Mouse (Mus musculus) urinary bladder, postnatal 0 days (tissue): ENCODE results near the gene Itgav. TPM values are rescaled to one million over a fixed set of nuclear protein-coding genes. Genes with fewer than 3 reads are reported as not detected.

Source experiments
- polyA plus RNA-seq: library from polyadenylated mRNA; unstranded; fragments of >200 nt; fragmentation: Nextera tagmentation; extraction: Ambion mirVana; gene quantifications from 2 replicates; pipeline ENCODE4 v1.2.1, GENCODE M21; 2015

The Itgav gene
- 85.5 and 107 TPM in 2 replicates for polyA plus RNA-seq

DNA sequence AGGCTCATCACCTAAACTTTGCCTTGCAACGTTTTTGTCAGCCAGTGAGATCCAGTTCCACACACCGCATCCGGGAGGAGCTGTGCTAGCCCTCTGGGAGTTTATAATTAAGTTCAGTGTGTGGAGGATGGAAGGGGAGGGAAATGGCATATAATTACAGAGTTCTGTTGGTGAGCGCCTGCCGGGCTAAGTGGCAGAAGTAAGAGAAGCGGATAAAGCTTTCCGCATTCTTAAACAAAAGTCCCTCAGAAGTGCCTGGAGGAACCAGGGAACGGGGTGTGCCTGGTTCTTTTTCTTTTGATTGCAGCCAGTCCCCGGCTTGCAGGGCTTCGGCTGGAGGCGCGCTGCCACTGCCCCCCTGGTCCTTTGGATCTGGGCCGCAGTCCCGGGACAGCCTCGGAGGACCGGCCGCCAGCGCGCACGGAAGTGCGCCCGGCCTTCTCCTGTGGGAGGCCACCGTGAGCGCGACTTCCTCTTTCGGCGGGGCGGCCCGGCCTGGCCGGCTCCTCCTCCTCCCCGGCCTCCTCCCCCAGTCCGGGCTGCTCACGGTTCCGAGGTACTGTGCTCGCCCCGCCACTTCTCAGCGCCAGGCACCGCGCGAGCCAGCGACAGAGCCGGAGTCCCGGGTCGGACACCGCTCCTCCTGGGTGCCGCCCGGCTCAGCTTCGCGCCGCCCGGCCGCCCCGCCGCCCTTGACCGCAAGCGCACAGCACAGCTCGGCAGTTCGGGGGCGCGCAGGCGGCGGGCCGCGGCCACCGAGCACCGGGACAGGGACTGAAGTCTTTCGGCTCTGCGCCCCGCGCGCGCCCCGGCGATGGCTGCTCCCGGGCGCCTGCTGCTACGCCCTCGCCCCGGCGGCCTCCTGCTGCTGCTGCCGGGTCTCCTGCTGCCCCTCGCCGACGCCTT is at the start of gene Itgav:
Gene Itgav, plus strand, starts transcription at position 477 of the 906 bp plus-strand sequence.

DNA sequence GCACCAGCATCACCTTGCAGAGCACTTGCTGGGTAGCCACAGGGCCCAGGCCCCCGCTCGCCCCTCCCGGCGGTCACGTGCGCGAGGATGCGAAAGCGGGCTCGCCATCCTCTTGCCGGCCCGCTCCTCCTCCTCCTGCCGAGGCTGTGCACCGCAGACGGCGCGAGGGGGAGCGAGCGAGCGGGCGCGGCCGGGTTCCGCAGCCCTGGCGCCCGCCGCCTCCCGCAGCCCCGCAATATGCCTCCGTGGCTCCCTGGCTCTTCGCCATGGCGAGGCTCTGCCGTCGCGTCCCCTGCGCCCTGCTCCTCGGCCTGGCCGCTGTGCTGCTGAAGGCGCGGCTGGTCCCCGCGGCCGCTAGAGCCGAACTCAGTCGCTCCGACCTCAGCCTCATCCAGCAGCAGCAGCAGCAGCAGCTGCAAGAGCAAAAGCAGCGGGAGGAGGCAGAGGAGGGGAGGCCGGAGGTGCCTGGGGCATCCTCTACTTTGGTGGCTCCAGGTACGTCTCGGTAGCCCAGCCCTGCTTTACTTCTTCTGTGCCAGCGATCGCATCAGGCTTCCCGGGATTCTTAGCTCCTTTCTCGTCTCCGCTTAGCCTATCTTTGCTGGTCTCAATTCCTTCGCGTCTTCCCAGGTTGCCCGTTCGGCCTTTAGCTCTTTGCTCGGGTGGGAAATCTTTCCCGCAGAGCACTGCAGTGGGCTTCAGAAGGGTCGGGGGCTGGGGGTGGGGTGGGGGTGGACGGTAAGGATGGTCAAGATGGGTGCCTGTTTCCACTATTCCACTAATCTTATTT is 88.5 kb downstream of the Itgav start, which contains the start of gene Fam171b:
Gene Fam171b, plus strand, starts transcription at position 154 of the 790 bp plus-strand sequence.

Other genes starting within 250 kb of the Itgav start
- 72.4 and 95.3 TPM in 2 replicates for gene Zc3h15, start 80.0 kb upstream of the Itgav start, polyA plus RNA-seq
- 1.9 and 2.7 TPM in 2 replicates for gene Fam171b, start 88.2 kb downstream of the Itgav start, polyA plus RNA-seq
- not detected in 2 replicates for gene Zswim2, start 216.8 kb downstream of the Itgav start, polyA plus RNA-seq
- not detected in 2 replicates for gene Gm13698, start 231.3 kb downstream of the Itgav start, polyA plus RNA-seq
- not detected in 2 replicates for gene Gm13693, start 237.1 kb downstream of the Itgav start, polyA plus RNA-seq
- not detected in 2 replicates for gene Gm13695, start 242.9 kb downstream of the Itgav start, polyA plus RNA-seq
- not detected in 2 replicates for gene Gm13696, start 248.7 kb downstream of the Itgav start, polyA plus RNA-seq